Mouse (Mus musculus) Patski (cell line): ENCODE results near the gene Faf2. TPM values are rescaled to one million over a fixed set of nuclear protein-coding genes. Genes with fewer than 3 reads are reported as not detected.
"Not testable (repeated sequence)": the region's sequence is repeated elsewhere in the genome, so short reads cannot be mapped to it uniquely, and the experiment has no call there.

Experiments
- ATAC-seq: fragments of 100-300 bp; one replicate; pipeline ENCODE4 v1.8.0; 2021
- CTCF ChIA-PET: fragments of 350-600 bp; sonication (Branson Sonifier 250); formaldehyde crosslinking; loops from one replicate; lab custom pipeline; 2022; ENCODE audit warnings: inconsistent platforms; lab: Charles Lee
- POLR2A ChIA-PET: fragments of 350-600 bp; sonication (Branson Sonifier 250); formaldehyde crosslinking; loops from one replicate; lab custom pipeline; 2022; ENCODE audit warnings: antibody characterized with exemption, inconsistent platforms; lab: Charles Lee
- DNase-seq: peaks from one replicate; pipeline ENCODE4 v3.0.0-alpha.2; 2011; ENCODE audit warnings: low read depth, low spot score
- H3K27me3 ChIP-seq: fragments of 371-371 bp; one replicate; pipeline ENCODE4 v1.5.1; 2021
- CTCF ChIP-seq: fragments of 100-300 bp; IDR thresholded peaks from one replicate; pipeline ENCODE4 v1.5.1; 2021
- in situ Hi-C: fragments of 300-500 bp; cut with MboI; formaldehyde crosslinking; loops from 3 replicates; pipeline ENCODE4 v1.11.1; 2018; ENCODE audit warnings: low pct_unique_long_range_greater_than_20kb, mixed read lengths
- polyA plus RNA-seq: library from polyadenylated mRNA; unstranded; gene quantifications from one replicate; pipeline ENCODE4 v1.2.3, GENCODE M21; 2021

The Faf2 gene
- polyA plus RNA-seq, 1 experiment from 2014 or later, result 64.0 TPM

- ChIA-PET CTCF (interaction anchor here (1.1 to 1.4 kb wide), 2 partner anchors 14 to 17 kb away, joined by 3 to 5 read pairs; partner anchors contain the start of gene Faf2), POLR2A (interaction anchor here (1.3 kb wide), 1 partner anchor 17 kb away, joined by 3 read pairs; the partner anchor contains the start of gene Faf2)
- DNase-seq (no peak), ATAC-seq (no peak)
- in situ Hi-C loops, result no loop called here
- H3K27me3 ChIP-seq, result no peaks in the 10 kb centered on the region
- TF ChIP-seq CTCF, result no peak
Measured at GRCm38 (mm10) chr13:54604221-54604620, 17.4 kb upstream of the Faf2 start.

GRCm38 (mm10) chr13:54605426-54605825, 16.2 kb upstream of the Faf2 start:
- no peak for DNase-seq
- in situ Hi-C loops, result no loop called here
- TF ChIP-seq CTCF, result no peak
- no peak for ATAC-seq
- POLR2A ChIA-PET, result interaction anchor here (0.7 to 1.7 kb wide), 5 partner anchors 9 to 661 kb away, joined by 3 to 4 read pairs (median 3); partner anchors contain the start of genes Faf2, Higd2a and Nop16
- H3K27me3 ChIP-seq, result no peaks in the 10 kb centered on the region
- CTCF ChIA-PET, result no interaction called here

GRCm38 (mm10) chr13:54607204-54607603, 14.4 kb upstream of the Faf2 start:
- DNase-seq, result no peak
- in situ Hi-C loops, result no loop called here
- ATAC-seq, result no peak

GRCm38 (mm10) chr13:54608002-54608401, 13.6 kb upstream of the Faf2 start:
- CTCF ChIA-PET, result interaction anchor here (1.0 to 1.5 kb wide), 2 partner anchors 14 to 16 kb away, joined by 5 to 10 read pairs; partner anchors contain the start of gene Faf2
- no peak for TF ChIP-seq CTCF
- DNase-seq, result no peak
- no peaks in the 10 kb centered on the region for H3K27me3 ChIP-seq
- in situ Hi-C loops, result no loop called here
- POLR2A ChIA-PET, result interaction anchor here (0.6 to 1.1 kb wide), 3 partner anchors 11 to 79 kb away, joined by 3 to 4 read pairs (median 3); no protein-coding TSS in a partner anchor
- no peak for ATAC-seq

More at GRCm38 (mm10) chr13:54607204-54607603, 14.4 kb upstream of the Faf2 start:
- H3K27me3 ChIP-seq, result no peaks in the 10 kb centered on the region
- TF ChIP-seq CTCF, result no peak
- ChIA-PET CTCF (no interaction called here), POLR2A (interaction anchor here (0.5 to 1.7 kb wide), 2 partner anchors 10 to 15 kb away, joined by 3 read pairs; no protein-coding TSS in a partner anchor)

- peak; percentile 94 for ATAC-seq
- H3K27me3 ChIP-seq, result no peaks in the 10 kb centered on the region
- DNase-seq, result peak; percentile 96
- TF ChIP-seq CTCF, result no peak
- POLR2A ChIA-PET, result interaction anchor here (1.0 to 1.1 kb wide), 2 partner anchors 19 to 78 kb away, joined by 3 read pairs; partner anchors contain the start of genes Higd2a and Nop16
- CTCF ChIA-PET, result interaction anchor here (1.0 to 1.9 kb wide), 4 partner anchors 9 to 93 kb away, joined by 3 to 10 read pairs (median 7); partner anchors contain the start of gene Faf2
- in situ Hi-C loops, result no loop called here
Measured at GRCm38 (mm10) chr13:54608666-54609065, 12.9 kb upstream of the Faf2 start.

- H3K27me3 ChIP-seq, result no peaks in the 10 kb centered on the region
- in situ Hi-C loops, result no loop called here
- TF ChIP-seq CTCF, result no peak
- peak; percentile 1 for ATAC-seq
- CTCF ChIA-PET, result interaction anchor here (1.2 to 1.9 kb wide), 3 partner anchors 9 to 93 kb away, joined by 3 to 10 read pairs (median 9); no protein-coding TSS in a partner anchor
- no peak for DNase-seq
- POLR2A ChIA-PET, result interaction anchor here (1.0 to 1.1 kb wide), 2 partner anchors 20 to 78 kb away, joined by 3 read pairs; partner anchors contain the start of genes Higd2a and Nop16
Measured at GRCm38 (mm10) chr13:54609301-54609700, 12.3 kb upstream of the Faf2 start.

- H3K27me3 ChIP-seq, result no peaks in the 10 kb centered on the region
- TF ChIP-seq CTCF, result no peak
- DNase-seq, result no peak
- no peak for ATAC-seq
- in situ Hi-C loops, result no loop called here
- ChIA-PET POLR2A (interaction anchor here (0.5 kb wide), 2 partner anchors 10 to 62 kb away, joined by 4 read pairs; no protein-coding TSS in a partner anchor), CTCF (no interaction called here)
Measured at GRCm38 (mm10) chr13:54610613-54610971, 11.0 kb upstream of the Faf2 start.

- no peak for DNase-seq
- TF ChIP-seq CTCF, result no peak
- in situ Hi-C loops, result no loop called here
- POLR2A ChIA-PET, result interaction anchor here (0.5 to 0.6 kb wide), 4 partner anchors 8 to 499 kb away, joined by 4 read pairs; no protein-coding TSS in a partner anchor
- peak; percentile 10 for ATAC-seq
- no peaks in the 10 kb centered on the region for H3K27me3 ChIP-seq
- CTCF ChIA-PET, result no interaction called here
Measured at GRCm38 (mm10) chr13:54610972-54611754, 10.4 kb upstream of the Faf2 start, which contains the start of gene Cltb. Cltb (minus strand) TSS chr13:54611344.

- POLR2A ChIA-PET, DNase-seq, in situ Hi-C loops, H3K27me3 ChIP-seq, ATAC-seq: not testable (repeated sequence)
- CTCF ChIA-PET, result interaction anchor here (1.6 kb wide), 1 partner anchor 11 kb away, joined by 4 read pairs; no protein-coding TSS in a partner anchor
Measured at GRCm38 (mm10) chr13:54613141-54613540, 8.4 kb upstream of the Faf2 start.

- in situ Hi-C loops, result loop anchor here (5.0 kb wide), 1 partner anchor 39 kb away; the partner anchor contains the start of gene Arl10
Measured at GRCm38 (mm10) chr13:54616307-54616706, 5.3 kb upstream of the Faf2 start.

More at GRCm38 (mm10) chr13:54616307-54616706, 5.3 kb upstream of the Faf2 start:
- H3K27me3 ChIP-seq, result peaks cover 3% of the 10 kb centered on the region
- POLR2A ChIA-PET, result no interaction called here
- CTCF ChIA-PET, result interaction anchor here (1.2 kb wide), 1 partner anchor 50 kb away, joined by 3 read pairs; the partner anchor contains the start of gene 4833439L19Rik
- ATAC-seq (no peak), DNase-seq (no peak)
- no peak for TF ChIP-seq CTCF
